Mouse (Mus musculus) embryonic facial prominence, embryonic 11.5 days (tissue): ENCODE measurements around the gene Plau. TPM values are rescaled to one million over a fixed set of nuclear protein-coding genes. Genes with fewer than 3 reads are reported as not detected.

Experiments used
- ATAC-seq: fragments of 200-750 bp; cut with Nextera tagmentation; replicated peaks from 2 replicates; pipeline ENCODE4 v1.8.0; 2017; ENCODE audit warnings: low read depth; ENCODE audit not compliant: insufficient number of reproducible peaks, low FRiP score, low TSS enrichment
- DNase-seq: peaks from one replicate; pipeline ENCODE4 v3.0.0-alpha.2; 2015; ENCODE audit warnings: low spot score
- H3K27ac ChIP-seq: fragments of 300-500 bp; sonication (generic); replicated peaks from 2 replicates; pipeline ENCODE4 v1.5.1; 2014; ENCODE audit warnings: mild to moderate bottlenecking, low read depth, low read length, control low read depth
- H3K27me3 ChIP-seq: fragments of 300-500 bp; sonication (generic); 2 replicates; pipeline ENCODE4 v1.6.1; 2014; ENCODE audit warnings: mild to moderate bottlenecking, low read length, moderate library complexity, mixed read lengths; ENCODE audit not compliant: control insufficient read depth, insufficient read depth
- H3K36me3 ChIP-seq: fragments of 300-500 bp; sonication (generic); replicated peaks from 2 replicates; pipeline ENCODE4 v1.6.1; 2014; ENCODE audit warnings: low read depth, mild to moderate bottlenecking, low read length, moderate library complexity, mixed read lengths; ENCODE audit not compliant: control insufficient read depth, insufficient read depth
- H3K4me1 ChIP-seq: fragments of 300-500 bp; sonication (generic); 2 replicates; pipeline ENCODE4 v1.6.1; 2014; ENCODE audit warnings: low read length, mixed read lengths; ENCODE audit not compliant: control insufficient read depth, insufficient read depth
- H3K4me2 ChIP-seq: fragments of 300-500 bp; sonication (generic); 2 replicates; pipeline ENCODE4 v1.6.1; 2014; ENCODE audit warnings: low read depth, mild to moderate bottlenecking, control low read depth, low read length, moderate library complexity
- H3K4me3 ChIP-seq: fragments of 300-500 bp; sonication (generic); 2 replicates; pipeline ENCODE4 v1.5.1; 2014; ENCODE audit warnings: low read depth, low read length, control low read depth
- H3K9ac ChIP-seq: fragments of 300-500 bp; sonication (generic); replicated peaks from 2 replicates; pipeline ENCODE4 v1.6.1; 2014; ENCODE audit warnings: mild to moderate bottlenecking, control low read depth, low read length
- H3K9me3 ChIP-seq: fragments of 300-500 bp; sonication (generic); replicated peaks from 2 replicates; pipeline ENCODE4 v1.6.1; 2016; ENCODE audit warnings: mild to moderate bottlenecking, low read length, inconsistent platforms, mixed read lengths; ENCODE audit not compliant: control insufficient read depth
- WGBS: fragments of 180-500 bp; shearing (Covaris S2); extraction: QIAGEN DNeasy Blood & Tissue Kit; methylation state at CpG from one replicate; pipeline ENCODE4 v1.1.7; 2014; 5-methylcytosine and 5-hydroxymethylcytosine counted together
- polyA plus RNA-seq: library from polyadenylated mRNA; unstranded; fragments of >200 nt; fragmentation: Nextera tagmentation; extraction: Ambion mirVana; gene quantifications from 2 replicates; pipeline ENCODE4 v1.2.1, GENCODE M21; 2014

Plau gene
- polyA plus RNA-seq, 1 experiment from 2014 or later = 0.83 TPM

GRCm38 (mm10) chr14:20871495-20871894, 35.0 kb downstream of the Plau start:
- Histone ChIP-seq H3K36me3 (no peaks in the 10 kb centered on the region), H3K27me3 (no peaks in the 10 kb centered on the region), H3K4me3 (no peak overlapping the region), H3K9me3 (no peaks in the 10 kb centered on the region), H3K4me2 (no peak overlapping the region), H3K27ac (no peak overlapping the region), H3K4me1 (no peaks in the 10 kb centered on the region), H3K9ac (no peak overlapping the region)
- DNase-seq (no peak), ATAC-seq (no peak)
- 85% methylated on average over 1 of the region's 1 CpGs for WGBS

GRCm38 (mm10) chr14:20873307-20873706, 36.8 kb downstream of the Plau start:
- Histone ChIP-seq H3K9me3 (no peaks in the 10 kb centered on the region), H3K4me1 (no peaks in the 10 kb centered on the region)

GRCm38 (mm10) chr14:20873931-20874330, 37.5 kb downstream of the Plau start:
- Histone ChIP-seq H3K9ac (no peak overlapping the region), H3K4me2 (no peak overlapping the region), H3K4me1 (no peaks in the 10 kb centered on the region), H3K36me3 (no peaks in the 10 kb centered on the region), H3K4me3 (no peak overlapping the region), H3K27me3 (no peaks in the 10 kb centered on the region), H3K27ac (no peak overlapping the region), H3K9me3 (no peaks in the 10 kb centered on the region)
- no peak for ATAC-seq
- WGBS = 53% methylated on average over 6 of the region's 6 CpGs
- DNase-seq = no peak

More at GRCm38 (mm10) chr14:20873307-20873706, 36.8 kb downstream of the Plau start:
- no peak overlapping the region for H3K4me3 ChIP-seq
- peak; percentile 89 for DNase-seq
- no peak for ATAC-seq
- no peaks in the 10 kb centered on the region for H3K36me3 ChIP-seq
- no peak overlapping the region for H3K27ac ChIP-seq
- H3K9ac ChIP-seq = no peak overlapping the region
- no peak overlapping the region for H3K4me2 ChIP-seq
- no peaks in the 10 kb centered on the region for H3K27me3 ChIP-seq
- 2% methylated on average over 8 of the region's 8 CpGs for WGBS

- H3K27ac ChIP-seq = no peak overlapping the region
- H3K4me1 ChIP-seq = no peaks in the 10 kb centered on the region; the same call in 1 of the 2 replicates
- no peaks in the 10 kb centered on the region for H3K36me3 ChIP-seq
- H3K9ac ChIP-seq = no peak overlapping the region
- H3K4me2 ChIP-seq = no peak overlapping the region
- H3K27me3 ChIP-seq = no peaks in the 10 kb centered on the region
- no peak for ATAC-seq
- no peak for DNase-seq
- H3K9me3 ChIP-seq = no peaks in the 10 kb centered on the region
- H3K4me3 ChIP-seq = no peak overlapping the region
- WGBS = 80% methylated on average over 5 of the region's 5 CpGs
Observed at GRCm38 (mm10) chr14:20884691-20885090, 48.2 kb downstream of the Plau start.

- peak; percentile 48 for DNase-seq
- no peak overlapping the region for H3K4me3 ChIP-seq
- no peak for ATAC-seq
- H3K9ac ChIP-seq = no peak overlapping the region
- no peaks in the 10 kb centered on the region; the same call in 1 of the 2 replicates for H3K4me1 ChIP-seq
- 30% methylated on average over 10 of the region's 10 CpGs for WGBS
- no peaks in the 10 kb centered on the region for H3K27me3 ChIP-seq
- H3K27ac ChIP-seq = no peak overlapping the region
- no peaks in the 10 kb centered on the region for H3K9me3 ChIP-seq
- H3K4me2 ChIP-seq = no peak overlapping the region
- H3K36me3 ChIP-seq = no peaks in the 10 kb centered on the region
Observed at GRCm38 (mm10) chr14:20885091-20885888, 48.8 kb downstream of the Plau start.

- WGBS = 25% methylated on average over 4 of the region's 4 CpGs
- no peak overlapping the region for H3K4me3 ChIP-seq
- H3K27ac ChIP-seq = no peak overlapping the region
- no peak for ATAC-seq
- peak; percentile 64 for DNase-seq
- no peaks in the 10 kb centered on the region for H3K9me3 ChIP-seq
- no peaks in the 10 kb centered on the region for H3K36me3 ChIP-seq
- no peaks in the 10 kb centered on the region for H3K27me3 ChIP-seq
- no peak overlapping the region for H3K9ac ChIP-seq
- no peaks in the 10 kb centered on the region for H3K4me1 ChIP-seq
- no peak overlapping the region for H3K4me2 ChIP-seq
Observed at GRCm38 (mm10) chr14:20886266-20886665, 49.8 kb downstream of the Plau start.

GRCm38 (mm10) chr14:20887541-20888085, 51.2 kb downstream of the Plau start:
- no peaks in the 10 kb centered on the region for H3K4me1 ChIP-seq
- H3K9me3 ChIP-seq = no peaks in the 10 kb centered on the region
- no peak overlapping the region for H3K27ac ChIP-seq
- H3K36me3 ChIP-seq = no peaks in the 10 kb centered on the region
- H3K4me3 ChIP-seq = no peak overlapping the region
- H3K4me2 ChIP-seq = no peak overlapping the region
- ATAC-seq (no peak), DNase-seq (no peak)
- H3K27me3 ChIP-seq = no peaks in the 10 kb centered on the region
- H3K9ac ChIP-seq = no peak overlapping the region
- 68% methylated on average over 7 of the region's 7 CpGs for WGBS

- no peak for ATAC-seq
- 46% methylated on average over 9 of the region's 9 CpGs for WGBS
- peak; percentile 45 for DNase-seq
- no peak overlapping the region for H3K27ac ChIP-seq
- no peaks in the 10 kb centered on the region for H3K27me3 ChIP-seq
- H3K9ac ChIP-seq = no peak overlapping the region
- no peaks in the 10 kb centered on the region for H3K36me3 ChIP-seq
- H3K4me2 ChIP-seq = no peak overlapping the region
- no peaks in the 10 kb centered on the region for H3K4me1 ChIP-seq
- H3K9me3 ChIP-seq = no peaks in the 10 kb centered on the region
- H3K4me3 ChIP-seq = no peak overlapping the region
Observed at GRCm38 (mm10) chr14:20891941-20892402, 55.5 kb downstream of the Plau start.
